Mouse (Mus musculus): ENCODE data around the gene Sipa1l2. TPM values are rescaled to one million over a fixed set of nuclear protein-coding genes. Genes with fewer than 3 reads are reported as not detected.
A peak's percentile ranks its signal among the peaks of the same experiment; 100 is the strongest.

The Sipa1l2 gene
- polyA plus RNA-seq, 1 experiment from 2014 or later, result 3.4 TPM

DNA sequence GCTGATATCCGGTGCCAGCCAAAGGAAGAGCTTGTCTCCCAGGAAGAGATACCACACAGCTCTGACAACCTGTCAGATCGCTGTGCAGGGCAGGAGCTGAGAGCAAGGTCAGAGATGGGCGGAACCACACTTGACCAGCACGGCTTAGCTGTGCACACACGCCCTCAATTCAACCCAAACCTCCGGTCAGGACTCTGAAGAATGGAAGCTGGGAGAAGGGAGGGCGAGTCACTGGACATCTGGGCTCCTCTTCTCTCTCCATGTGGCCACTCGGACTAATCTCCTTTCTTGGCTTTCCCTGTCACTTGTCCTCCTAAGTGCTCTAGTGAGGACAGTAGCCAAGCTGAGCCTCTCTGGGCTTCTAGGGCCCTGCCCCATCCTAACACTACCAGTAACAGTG lies 53.9 kb downstream of the Sipa1l2 start:
- no peak for DNase-seq (ENCODE audit: low spot score)

DNA sequence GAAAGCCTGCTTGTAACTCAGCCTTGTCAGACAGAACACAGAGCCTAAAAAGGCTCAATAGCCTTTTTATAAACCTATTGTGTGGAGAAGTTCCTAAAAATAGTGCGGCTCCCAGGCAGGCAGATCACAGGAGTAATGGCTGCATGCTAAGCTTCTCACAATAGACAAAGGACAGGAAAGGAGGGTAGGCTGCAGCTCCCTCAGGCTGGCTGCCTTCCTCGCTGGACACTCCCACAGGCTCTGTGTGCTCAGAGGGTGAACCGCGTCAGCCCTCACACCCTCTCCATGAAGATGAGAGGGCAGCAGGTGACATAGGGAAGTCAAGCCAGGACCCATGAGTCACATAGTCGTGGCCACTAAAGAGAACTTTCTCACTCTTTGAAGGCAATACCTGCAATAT lies 55.7 kb downstream of the Sipa1l2 start:
- DNase-seq (ENCODE audit: low spot score), result no peak

DNA sequence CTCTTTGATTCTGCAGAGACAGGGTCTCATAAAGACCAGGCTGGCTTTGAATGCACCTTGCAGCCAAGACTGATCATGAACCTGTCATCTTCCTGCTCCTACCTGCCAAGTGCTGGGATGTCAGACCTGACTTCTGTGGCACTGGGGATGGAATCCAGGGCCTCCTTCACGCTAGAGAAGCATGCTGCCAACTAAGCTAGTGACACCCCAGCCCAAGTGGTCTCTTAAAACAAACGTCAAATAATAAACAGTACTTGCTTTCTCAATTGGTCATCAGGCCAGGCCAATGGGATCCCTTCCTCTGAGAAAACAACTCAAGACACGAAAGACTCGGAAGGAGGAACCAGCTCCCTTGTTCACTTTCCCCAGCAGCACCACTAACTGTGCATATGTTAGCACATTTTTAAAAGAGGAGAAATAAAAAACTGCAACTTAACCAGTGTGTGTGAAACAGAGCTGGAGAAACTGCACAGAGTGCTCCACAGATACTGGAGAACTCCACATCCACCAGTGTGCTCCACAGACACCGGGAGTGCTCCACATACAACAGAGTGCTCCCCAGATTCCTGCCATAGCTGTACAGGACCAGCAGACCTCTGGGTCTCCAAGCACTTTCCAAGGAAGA lies 56.3 kb downstream of the Sipa1l2 start:
- no peak for DNase-seq (ENCODE audit: low spot score)

DNA sequence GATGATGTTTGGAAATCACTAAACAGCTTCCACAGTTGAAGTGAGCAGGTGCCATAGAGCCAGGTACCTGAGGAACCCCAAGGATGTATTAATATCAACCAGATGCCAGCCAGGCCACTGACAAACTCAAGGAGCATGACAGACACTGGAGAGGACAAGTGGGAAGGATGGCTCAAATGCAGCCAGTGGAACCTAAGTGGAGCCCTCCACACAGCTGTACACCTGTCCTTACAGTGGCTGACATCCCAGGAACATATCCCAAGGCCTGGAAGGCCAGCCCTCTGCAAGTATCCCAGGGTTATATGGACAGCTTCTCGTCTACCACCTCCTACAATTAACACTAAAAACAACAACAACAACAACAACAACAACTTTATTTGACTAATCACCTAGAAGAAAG lies 57.0 kb downstream of the Sipa1l2 start:
- DNase-seq (ENCODE audit: low spot score), result no peak

DNA sequence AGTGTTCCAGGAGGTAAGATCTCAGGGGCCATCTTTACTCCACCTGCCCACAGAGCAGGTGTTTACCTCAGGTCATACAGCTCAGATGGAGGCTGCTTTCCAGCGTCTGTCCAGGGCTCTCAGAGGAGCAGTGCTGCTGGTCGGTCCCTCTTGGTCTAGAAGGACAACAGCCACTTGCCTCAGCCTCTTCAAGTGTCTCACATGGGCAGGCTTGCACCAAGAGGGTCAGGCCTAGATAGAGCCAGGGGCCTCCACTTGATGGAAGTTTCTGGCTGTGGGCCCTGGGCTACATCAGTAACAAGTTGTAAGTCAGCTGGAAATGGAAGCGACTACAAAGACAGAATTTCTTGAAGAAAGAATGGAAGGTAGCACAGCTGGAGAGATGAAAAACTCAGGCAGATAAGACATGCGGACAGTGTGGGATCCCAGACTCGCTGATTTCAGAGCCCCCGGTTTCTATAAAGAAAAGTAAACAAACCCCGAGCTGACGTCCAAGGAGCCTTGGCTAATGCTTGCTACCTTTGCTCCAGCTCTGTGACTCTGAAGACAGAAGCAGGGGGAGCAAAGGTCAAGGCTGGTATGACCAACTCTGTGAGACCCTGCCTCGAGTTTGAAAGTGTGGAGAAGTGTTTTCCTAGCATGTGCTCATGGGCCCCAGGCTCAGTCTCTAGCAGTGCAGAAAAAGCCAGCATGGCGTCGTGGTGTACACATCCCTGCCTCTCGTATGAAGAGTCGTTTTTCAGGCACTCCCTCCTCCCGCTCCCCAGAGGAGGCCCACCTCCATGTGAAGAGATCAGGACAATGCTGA lies 58.5 kb downstream of the Sipa1l2 start:
- DNase-seq (ENCODE audit: low spot score), result no peak

DNA sequence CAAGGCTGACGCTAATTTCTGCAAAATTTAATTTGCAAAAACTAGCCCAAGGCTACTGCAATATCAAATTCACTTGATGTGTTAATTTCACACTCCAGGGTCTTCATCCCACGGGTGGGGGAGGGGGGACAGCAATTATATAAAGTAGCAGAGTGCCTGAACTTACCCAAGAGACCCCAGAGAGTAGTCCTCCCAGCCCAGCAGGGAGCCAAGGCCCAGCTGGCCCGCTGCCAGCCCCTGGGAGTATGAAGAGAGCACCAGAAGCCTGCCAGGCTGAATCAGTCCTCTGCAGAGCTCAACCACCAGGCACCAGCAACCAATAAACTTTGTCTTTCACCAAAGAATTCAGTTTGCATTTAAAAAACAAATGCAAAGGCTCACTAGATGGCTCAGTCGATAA lies 59.8 kb downstream of the Sipa1l2 start:
- DNase-seq (ENCODE audit: low spot score), result no peak

DNA sequence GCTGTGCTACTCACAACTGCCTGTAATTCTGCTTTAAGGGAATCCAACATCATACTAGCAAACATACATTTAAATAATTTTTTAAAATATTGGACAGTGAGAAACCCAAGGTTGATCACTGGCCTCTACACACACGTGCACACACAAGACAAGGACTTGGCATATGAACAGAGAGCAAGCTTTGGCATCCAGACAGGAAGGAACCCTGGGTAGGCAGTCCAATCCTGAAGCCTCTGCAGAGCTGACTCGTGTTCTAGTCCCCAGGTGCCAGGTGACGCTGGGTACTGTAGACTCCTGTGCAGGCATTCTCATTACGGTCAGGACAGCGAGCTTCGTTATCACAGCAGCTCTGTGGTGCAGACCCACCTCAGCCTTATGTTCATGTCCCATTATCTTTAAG lies 60.4 kb downstream of the Sipa1l2 start:
- DNase-seq (ENCODE audit: low spot score), result no peak

DNA sequence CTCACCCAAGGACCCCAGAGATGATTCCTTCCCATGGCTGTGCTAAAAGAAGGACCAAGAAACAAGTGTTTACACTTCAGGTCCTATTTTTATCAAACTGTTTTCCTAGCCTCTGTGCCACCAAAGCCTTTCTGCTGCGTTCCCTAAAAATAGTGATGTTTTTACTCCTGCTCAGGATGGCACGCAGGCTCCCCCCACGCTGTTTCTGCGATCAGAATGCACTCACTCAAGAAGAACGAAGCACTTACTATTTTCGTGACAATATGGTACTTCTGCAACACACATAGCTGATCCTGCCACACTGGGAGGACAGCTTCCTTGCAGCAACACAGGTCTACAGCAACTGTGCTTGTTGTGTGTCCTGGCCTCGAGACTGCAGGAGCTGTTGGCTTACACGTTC lies 62.3 kb downstream of the Sipa1l2 start:
- DNase-seq (ENCODE audit: low spot score), result no peak

DNA sequence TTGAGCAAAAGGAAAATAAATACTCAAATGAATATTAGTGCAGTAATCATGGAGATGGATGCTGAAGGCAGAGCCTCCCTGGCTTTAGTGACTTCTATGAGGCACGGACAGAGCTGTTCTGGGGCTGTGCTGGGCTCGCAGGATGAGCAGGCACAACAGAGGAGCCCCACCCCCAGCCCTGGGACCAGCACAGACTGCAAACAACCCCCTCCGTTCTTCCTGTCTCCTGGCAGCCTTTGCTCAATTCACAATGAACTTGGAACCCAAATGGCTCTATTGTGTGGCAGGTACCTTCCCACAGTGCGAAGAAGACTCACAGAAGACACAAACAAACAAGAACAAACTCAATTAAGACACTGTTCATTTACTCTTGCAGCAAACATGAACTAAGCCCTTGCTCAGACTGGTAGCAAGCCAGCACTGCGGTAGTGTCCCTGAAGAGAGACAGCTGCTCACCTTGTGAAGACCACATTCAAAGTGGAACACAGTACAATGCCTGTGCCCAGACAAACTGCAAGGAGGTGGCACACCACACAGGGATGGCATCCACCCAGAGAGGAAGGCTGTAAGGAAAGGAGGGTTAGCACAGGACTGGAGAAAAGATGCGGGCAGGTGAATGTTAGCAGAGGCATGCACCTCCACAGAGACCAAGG lies 64.9 kb downstream of the Sipa1l2 start:
- DNase-seq (ENCODE audit: low spot score), result no peak

DNA sequence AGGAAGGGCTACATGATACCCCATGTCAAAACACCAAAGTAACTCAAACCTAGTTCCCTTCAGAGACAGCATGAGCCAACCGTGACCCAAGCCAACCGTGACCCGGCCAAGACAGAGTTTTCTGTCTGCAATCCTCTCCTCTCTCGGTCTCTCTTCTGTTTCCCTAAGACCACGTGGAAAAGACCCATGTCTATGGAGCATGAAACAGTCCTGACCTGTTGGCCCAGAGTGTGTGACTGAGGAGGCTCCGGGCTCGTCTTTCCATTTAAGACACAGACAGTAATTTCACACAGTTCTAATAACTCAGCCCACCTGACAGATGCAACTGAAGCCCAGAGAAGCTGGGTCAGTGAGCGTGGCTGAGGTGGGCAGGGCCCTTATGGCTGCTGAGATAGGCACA lies 65.8 kb downstream of the Sipa1l2 start:
- DNase-seq (ENCODE audit: low spot score), result no peak

DNA sequence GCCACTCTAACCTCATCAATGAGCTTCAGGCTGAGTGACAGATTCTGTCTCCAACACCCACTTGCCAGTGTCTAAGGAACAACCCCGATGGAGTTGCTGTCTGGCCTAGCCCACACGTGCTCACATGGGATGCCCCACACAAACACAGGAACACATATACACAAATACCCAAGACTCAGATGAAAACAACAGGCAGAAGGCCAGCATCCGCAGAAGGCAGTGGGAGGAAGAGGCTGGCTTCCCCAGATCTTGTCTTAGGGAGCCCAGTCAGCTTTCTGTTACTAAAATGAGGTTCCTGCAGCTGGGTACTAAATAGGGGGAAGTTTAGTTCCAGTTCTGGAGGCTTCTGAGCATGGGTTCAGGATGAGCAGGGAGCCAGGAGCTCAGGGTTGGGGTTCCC lies 66.8 kb downstream of the Sipa1l2 start:
- no peak for DNase-seq (ENCODE audit: low spot score)

DNA sequence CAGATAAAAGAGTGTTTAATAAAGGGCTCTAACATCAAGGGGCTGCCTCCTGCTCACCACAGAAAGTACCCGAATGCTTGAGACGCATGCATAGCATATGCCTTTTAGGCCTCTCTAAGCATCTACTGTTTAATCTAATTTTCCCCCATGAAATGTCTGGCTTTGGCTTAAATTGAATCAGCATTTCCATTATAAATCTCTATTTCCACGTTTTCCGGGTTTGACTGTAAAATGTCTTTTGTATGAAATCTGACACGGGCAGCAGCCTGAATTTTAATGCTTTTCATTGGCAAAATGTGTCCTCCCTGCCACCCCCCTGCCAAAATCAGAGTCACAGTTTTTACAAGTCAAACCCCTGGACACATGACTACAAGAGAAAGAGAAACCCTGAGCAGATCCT lies 69.6 kb downstream of the Sipa1l2 start:
- no peak for DNase-seq (ENCODE audit: low spot score)

DNA sequence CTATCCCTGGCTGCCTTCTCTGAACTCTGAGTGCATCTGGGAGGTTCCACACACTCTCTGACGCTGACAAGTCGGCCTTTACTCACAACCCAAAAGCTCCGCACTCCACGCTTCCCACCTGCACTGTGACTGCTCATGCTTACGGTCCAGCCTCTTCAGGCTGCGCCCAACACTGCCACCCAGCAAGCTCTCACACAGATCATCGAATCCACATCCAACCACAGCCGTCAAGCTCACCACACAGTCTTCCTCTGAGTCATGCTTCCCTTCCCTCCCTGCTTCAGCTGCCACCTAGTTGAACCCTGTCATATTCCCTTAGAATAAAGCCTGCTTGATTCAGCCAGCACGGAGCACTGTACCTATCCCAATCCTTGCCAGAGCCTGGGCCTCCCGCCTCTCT lies 71.1 kb downstream of the Sipa1l2 start:
- peak; percentile 11 for DNase-seq (ENCODE audit: low spot score)

DNA sequence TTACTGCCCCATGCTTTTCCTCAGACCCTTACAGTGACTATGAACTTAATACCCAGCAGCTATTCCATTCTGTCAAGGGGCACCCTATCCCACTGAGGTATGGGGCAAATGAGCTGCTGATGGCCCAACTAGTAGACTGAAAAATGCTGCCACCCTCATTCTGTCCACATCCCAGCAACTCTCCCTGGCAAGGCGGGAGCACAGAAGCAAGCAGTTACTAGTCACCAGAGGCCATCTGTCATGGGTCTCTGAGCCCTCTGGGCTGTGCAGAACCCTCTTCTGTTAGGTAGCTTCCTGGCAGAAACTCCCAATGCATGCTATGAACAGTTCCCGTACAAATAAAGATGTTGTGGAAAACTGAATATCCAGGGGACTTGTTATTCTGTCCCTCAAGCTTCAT lies 74.1 kb downstream of the Sipa1l2 start:
- DNase-seq (ENCODE audit: low spot score), result no peak

DNA sequence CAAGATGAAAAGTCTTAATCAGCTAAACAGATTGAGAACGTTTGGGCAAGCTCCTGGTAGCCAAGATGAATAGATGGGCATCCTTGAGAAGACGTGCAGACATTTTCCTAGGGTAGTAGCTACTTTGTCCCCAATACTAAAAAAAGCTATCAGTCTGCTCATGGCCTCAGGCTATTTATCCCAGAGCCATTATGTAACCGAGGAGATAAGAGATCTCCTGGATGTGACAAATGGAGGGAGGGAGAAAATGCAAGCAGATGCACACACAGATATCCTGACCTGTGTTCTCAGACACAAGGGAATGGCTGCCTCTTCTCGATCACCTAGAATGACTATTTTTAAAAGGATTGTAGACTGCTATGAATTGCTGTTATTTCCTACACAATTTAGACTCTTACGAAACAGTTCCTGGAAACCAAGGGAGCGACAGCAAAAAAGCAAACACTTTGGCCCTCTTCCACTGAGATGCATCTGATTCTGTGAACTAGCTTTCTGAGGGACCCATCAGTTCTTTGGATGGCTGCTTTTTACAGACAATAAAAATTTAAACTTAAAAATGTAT lies 76.3 kb downstream of the Sipa1l2 start:
- DNase-seq (ENCODE audit: low spot score), result no peak

DNA sequence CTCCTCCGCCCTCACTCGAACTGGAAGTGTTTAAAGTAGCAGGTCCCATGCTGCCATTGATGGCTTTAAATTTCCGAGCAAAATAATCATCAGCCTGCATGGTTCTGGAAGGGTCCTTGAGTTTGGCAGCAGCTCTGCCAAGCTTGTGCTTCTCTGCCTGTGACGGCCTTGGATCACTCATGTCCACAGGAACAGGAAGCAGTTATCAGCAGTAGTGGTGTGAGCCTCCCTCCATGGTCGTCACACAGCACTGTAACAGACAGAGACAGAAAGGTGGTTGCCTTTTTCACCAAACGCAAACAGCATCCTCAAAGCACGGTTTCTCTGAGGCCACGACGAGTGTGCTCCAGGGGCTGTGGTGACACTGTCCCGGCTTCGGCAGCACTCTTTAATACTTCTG lies 77.2 kb downstream of the Sipa1l2 start:
- DNase-seq (ENCODE audit: low spot score), result no peak

DNA sequence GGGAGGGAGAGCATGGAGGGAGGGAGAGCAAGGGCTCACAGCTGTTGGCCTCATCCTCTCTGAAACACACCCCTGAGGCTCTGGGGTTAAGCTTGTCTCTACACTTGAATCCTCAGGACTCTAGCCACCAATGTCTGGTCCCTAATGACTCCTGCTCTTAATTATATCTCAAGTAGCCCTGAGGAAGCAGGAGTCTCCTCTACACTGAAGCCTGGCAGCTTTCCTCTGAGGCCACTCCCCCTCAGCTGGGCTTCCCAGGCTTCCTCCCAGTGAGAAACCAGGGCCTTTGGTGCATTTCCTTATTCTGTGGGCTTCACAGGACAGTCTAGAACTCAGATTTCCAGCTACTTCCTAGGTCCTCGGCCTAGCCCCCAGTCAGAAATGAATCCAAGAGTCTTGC lies 80.9 kb downstream of the Sipa1l2 start:
- DNase-seq (ENCODE audit: low spot score), result no peak

DNA sequence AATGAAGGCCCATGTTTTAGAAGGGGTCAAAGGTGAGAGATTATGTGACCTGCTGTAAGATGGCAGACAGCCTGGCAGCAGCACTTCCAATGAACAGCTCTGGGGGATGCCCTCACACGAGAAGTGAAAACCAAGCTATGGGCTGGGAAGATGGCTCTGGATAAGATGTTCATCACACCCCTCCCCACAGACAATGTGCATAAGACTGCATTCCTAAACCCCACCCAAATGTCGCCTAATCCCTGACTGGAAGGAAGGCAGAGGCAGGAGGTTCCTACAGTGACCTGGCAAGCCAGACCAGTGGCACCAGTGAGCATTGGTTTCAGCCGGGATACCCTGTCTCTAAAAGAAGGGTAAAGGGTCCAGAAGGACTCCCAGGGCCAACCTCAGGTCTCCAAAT lies 83.9 kb downstream of the Sipa1l2 start:
- no peak for DNase-seq (ENCODE audit: low spot score)

DNA sequence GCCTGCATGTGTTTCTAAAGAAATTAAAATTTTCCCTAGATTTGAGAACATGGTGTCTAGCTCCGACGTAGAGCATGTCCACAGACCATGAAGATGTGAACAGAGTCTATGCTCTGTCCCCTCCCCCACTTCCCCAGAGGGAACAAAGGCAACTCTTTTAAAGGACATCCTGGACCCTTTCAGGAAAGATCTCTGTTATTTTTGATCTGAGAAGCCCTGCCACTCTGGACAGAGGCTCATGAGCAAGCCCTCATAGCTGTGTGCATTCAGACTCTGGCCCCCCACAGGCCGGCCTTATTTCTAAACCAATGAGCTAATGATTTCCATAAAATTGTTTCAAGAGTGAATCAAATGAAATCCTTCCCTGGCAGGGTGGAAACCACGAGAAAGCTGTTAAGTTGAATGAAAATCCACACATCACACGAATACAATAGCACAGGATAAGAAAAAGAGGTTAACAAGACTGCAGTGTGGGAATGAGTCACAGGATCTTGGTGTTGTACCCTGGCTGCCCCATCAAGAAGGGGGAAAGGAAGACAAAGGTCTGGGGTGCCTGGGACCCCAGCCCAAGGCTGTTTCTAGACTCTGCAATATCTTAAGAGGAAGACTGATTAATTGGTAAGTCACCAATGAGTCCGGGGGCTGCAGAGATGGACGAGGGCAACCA lies 84.9 kb downstream of the Sipa1l2 start:
- no peak for DNase-seq (ENCODE audit: low spot score)

DNA sequence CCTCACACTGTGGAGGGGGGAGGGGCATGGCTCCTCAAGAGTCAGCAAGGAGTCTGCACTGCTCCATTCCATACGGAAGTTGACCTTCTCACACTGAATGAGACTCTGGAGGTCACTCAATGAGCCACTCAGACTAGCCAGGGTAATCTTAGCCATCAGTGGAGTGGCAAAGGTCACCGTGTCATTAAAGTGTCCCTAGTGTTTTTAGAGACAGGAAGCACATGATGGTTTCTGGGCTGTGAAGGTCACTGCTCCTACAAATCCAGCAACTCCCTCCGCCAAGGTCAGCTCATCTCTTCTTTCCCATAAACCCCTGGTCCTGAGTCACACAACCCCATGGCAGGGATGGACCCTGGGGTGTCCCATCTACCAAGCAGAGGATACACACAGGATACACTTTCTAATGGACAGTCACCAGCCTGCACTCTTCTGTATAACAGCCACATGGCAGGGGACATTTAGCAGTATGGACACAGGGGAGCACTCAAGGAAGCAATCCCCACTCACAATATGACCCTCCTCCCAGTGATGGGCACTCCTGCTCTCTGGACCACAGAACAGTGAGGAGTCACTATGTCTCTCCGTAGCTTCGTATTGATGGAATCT lies 87.0 kb downstream of the Sipa1l2 start:
- no peak for DNase-seq (ENCODE audit: low spot score)

DNA sequence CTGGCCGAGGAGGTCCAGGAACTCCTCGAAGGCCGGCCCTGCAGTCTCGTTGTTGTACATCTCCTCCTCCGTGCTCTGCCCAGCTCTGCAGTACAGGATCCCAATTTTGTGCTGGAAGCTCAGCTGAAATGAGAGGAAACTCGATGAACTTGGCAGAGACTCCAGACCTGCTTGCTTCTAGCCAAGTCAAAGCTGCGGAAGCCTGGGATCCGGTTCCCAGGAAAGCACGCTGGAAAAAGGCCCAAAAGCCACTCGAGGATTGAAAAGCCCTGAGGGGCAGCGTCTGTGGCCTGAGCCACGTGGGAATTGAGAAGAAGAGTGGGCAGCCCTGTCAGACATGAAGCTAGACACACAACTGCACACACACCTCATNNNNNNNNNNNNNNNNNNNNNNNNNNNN lies 94.7 kb downstream of the Sipa1l2 start:
- no peak for DNase-seq (ENCODE audit: low spot score)

All from thymus, postnatal 0 days (tissue).